Mouse (Mus musculus): ENCODE results near the gene Ggt7.

DNA sequence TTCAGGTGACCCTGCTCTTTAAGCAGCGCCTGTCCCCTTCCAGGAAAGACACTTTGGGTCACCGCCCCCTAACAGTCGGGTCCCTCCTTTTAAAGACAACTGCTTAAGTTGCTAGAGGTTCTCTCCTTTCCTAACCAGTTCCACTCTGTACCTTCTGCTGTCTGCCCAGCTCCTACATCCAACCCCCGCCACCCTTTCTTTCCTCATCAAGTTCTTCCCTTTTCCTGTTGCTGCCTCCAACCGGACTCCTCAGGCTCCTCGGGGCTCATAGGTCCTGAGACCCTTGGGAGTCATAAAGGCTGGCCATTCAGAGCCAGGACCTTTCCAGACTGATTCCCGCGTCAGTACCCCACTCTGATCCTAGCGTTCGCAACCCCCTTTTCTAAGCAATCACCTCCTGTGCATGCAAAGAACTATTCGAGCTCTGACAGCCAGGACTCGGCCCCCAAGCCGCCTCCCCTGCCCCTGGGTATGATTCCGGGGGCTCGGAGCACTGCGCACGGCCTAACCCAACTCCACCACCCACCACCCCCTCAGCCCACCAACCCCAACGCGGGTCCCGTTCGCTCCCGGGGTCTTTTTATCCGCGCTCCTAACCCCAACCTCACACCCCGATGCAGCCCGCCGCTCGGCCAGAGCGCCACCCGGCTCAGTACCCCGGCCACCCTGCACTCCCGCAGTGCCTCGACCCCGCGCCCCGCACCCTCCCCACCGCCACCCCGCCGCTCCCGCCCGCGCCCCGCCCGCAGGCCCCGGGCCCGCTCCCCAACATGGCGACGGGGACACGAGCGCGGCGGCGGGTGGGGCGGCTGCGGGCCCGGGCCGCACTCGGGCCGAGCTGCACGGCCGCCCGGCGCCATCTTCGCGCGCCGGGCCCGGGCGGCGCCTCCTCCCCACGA lies 45.1 kb downstream of the Ggt7 start:
- TF ChIP-seq EP300 (IDR thresholded peaks at IDR 0.05; ENCODE audit: low read depth) (no peak), CTCF (IDR thresholded peaks at IDR 0.05; ENCODE audit: low read depth) (no peak)
